Mouse (Mus musculus): ENCODE measurements at regions not wholly inside any gene's neighbourhood (a gene's known extent, or its start where the extent isn't known, plus 50 kb on each side); places are given as distances from the start of the nearest gene placed in this dataset.

- Histone ChIP-seq H3K4me2 (replicated peaks) (no peak overlapping the region), H3K27me3 (replicated peaks) (no peaks in the 10 kb centered on the region), H3K9me3 (no peaks in the 10 kb centered on the region), H3K9ac (no peak overlapping the region), H3K4me1 (no peaks in the 10 kb centered on the region), H3K36me3 (no peaks in the 10 kb centered on the region), H3K27ac (no peak overlapping the region), H3K4me3 (no peak overlapping the region)
- ATAC-seq (ENCODE audit: low FRiP score, low read depth): no peak
- 90% methylated on average over 2 of the region's 2 CpGs for WGBS
These were observed 126.2 kb upstream of the Pcsk2 start for GRCm38 (mm10) chr2:143419791-143420190.

- no peaks in the 10 kb centered on the region for H3K4me1 ChIP-seq
- no peak for ATAC-seq (ENCODE audit: low FRiP score, low read depth)
- H3K4me2 ChIP-seq (replicated peaks): no peak overlapping the region
- H3K27me3 ChIP-seq (replicated peaks): no peaks in the 10 kb centered on the region
- H3K9me3 ChIP-seq: no peaks in the 10 kb centered on the region
- H3K27ac ChIP-seq: no peak overlapping the region
- H3K36me3 ChIP-seq: no peaks in the 10 kb centered on the region
- no peak overlapping the region for H3K9ac ChIP-seq
- H3K4me3 ChIP-seq: no peak overlapping the region
These were observed 95.3 kb upstream of the Pcsk2 start for GRCm38 (mm10) chr2:143450680-143451079.

GRCm38 (mm10) chr2:143451256-143451655 lies 94.7 kb upstream of the Pcsk2 start:
- no peak overlapping the region for H3K4me2 ChIP-seq (replicated peaks)
- H3K27me3 ChIP-seq (replicated peaks): no peaks in the 10 kb centered on the region
- no peak overlapping the region for H3K4me3 ChIP-seq
- ATAC-seq (ENCODE audit: low FRiP score, low read depth): no peak
- no peak overlapping the region for H3K27ac ChIP-seq
- no peaks in the 10 kb centered on the region for H3K9me3 ChIP-seq
- H3K9ac ChIP-seq: no peak overlapping the region
- H3K4me1 ChIP-seq: no peaks in the 10 kb centered on the region
- 53% methylated on average over 2 of the region's 2 CpGs for whole genome bisulfite sequencing
- H3K36me3 ChIP-seq: no peaks in the 10 kb centered on the region

- Histone ChIP-seq H3K27me3 (replicated peaks) (no peaks in the 10 kb centered on the region), H3K27ac (no peak overlapping the region), H3K9me3 (no peaks in the 10 kb centered on the region), H3K4me3 (no peak overlapping the region), H3K9ac (no peak overlapping the region), H3K4me1 (no peaks in the 10 kb centered on the region), H3K36me3 (no peaks in the 10 kb centered on the region), H3K4me2 (replicated peaks) (no peak overlapping the region)
- ATAC-seq (ENCODE audit: low FRiP score, low read depth): no peak
These were observed 94.3 kb upstream of the Pcsk2 start for GRCm38 (mm10) chr2:143451661-143452060.

- H3K36me3 ChIP-seq: no peaks in the 10 kb centered on the region
- no peaks in the 10 kb centered on the region for H3K4me1 ChIP-seq
- H3K27ac ChIP-seq: no peak overlapping the region
- H3K9ac ChIP-seq: no peak overlapping the region
- H3K27me3 ChIP-seq (replicated peaks): no peaks in the 10 kb centered on the region
- no peaks in the 10 kb centered on the region for H3K9me3 ChIP-seq
- H3K4me2 ChIP-seq (replicated peaks): no peak overlapping the region
- 78% methylated on average over 5 of the region's 5 CpGs for WGBS
- ATAC-seq (ENCODE audit: low FRiP score, low read depth): no peak
- H3K4me3 ChIP-seq: no peak overlapping the region
These were observed 78.0 kb upstream of the Pcsk2 start for GRCm38 (mm10) chr2:143467936-143468335.

GRCm38 (mm10) chr2:143471394-143471793 lies 74.6 kb upstream of the Pcsk2 start:
- WGBS: 88% methylated on average over 3 of the region's 3 CpGs
- H3K9ac ChIP-seq: no peak overlapping the region

GRCm38 (mm10) chr2:143490830-143491229 lies 55.1 kb upstream of the Pcsk2 start:
- WGBS: 60% methylated on average over 3 of the region's 3 CpGs
- Histone ChIP-seq H3K9me3 (no peaks in the 10 kb centered on the region), H3K4me2 (replicated peaks) (no peak overlapping the region), H3K27ac (no peak overlapping the region), H3K9ac (no peak overlapping the region), H3K4me3 (no peak overlapping the region), H3K36me3 (no peaks in the 10 kb centered on the region), H3K27me3 (replicated peaks) (no peaks in the 10 kb centered on the region), H3K4me1 (no peaks in the 10 kb centered on the region)
- peak; percentile 76 for ATAC-seq (ENCODE audit: low FRiP score, low read depth)

More at GRCm38 (mm10) chr2:143471394-143471793, 74.6 kb upstream of the Pcsk2 start:
- H3K27me3 ChIP-seq (replicated peaks): no peaks in the 10 kb centered on the region
- H3K4me3 ChIP-seq: no peak overlapping the region
- no peaks in the 10 kb centered on the region for H3K9me3 ChIP-seq
- no peaks in the 10 kb centered on the region for H3K36me3 ChIP-seq
- H3K4me1 ChIP-seq: no peaks in the 10 kb centered on the region
- H3K4me2 ChIP-seq (replicated peaks): no peak overlapping the region
- ATAC-seq (ENCODE audit: low FRiP score, low read depth): no peak
- no peak overlapping the region for H3K27ac ChIP-seq
